34 mouse cellular contexts compared by ENCODE assay signal in the genomic region with DNA sequence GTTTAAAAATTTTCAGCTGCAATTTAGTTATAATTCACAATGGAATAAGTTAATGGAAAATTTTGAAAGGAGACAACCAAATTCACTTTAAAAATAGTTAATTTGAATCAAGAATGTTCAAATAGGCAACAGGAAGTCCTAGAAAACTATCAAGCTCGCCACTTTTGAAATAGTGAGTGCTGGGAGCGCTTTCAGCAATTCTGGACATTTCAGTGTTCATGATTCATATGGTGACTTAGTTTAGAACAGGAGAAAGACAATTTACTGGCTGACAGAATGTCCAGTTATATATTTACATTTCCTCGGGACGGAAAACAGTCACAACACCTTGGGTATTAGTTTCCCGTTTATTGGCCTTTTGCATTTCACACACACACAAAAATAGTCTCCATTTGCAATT.
"Had no signal": no experiment of that assay in that cellular context is flagged by ENCODE, and none has a peak within 500 bp of the region (broad histone marks: within the 10 kb centered on the region; RNA-seq: fewer than 3 reads in every experiment).

No protein-coding gene starts in this region.

- H3K36me3 ChIP-seq: heart, embryonic 10.5 days; heart, embryonic 12.5 days; heart, embryonic 13.5 days; heart, embryonic 15.5 days; hindbrain, embryonic 10.5 days; hindbrain, embryonic 12.5 days; hindbrain, embryonic 13.5 days; hindbrain, embryonic 15.5 days; intestine, embryonic 15.5 days; kidney, embryonic 15.5 days had no signal

- H3K9me3 ChIP-seq: heart, embryonic 10.5 days; heart, embryonic 12.5 days; heart, embryonic 13.5 days; heart, embryonic 15.5 days; hindbrain, embryonic 10.5 days; hindbrain, embryonic 12.5 days; hindbrain, embryonic 13.5 days; hindbrain, embryonic 15.5 days; intestine, embryonic 15.5 days; kidney, embryonic 15.5 days had no signal

- H3K4me3 ChIP-seq: heart, embryonic 10.5 days; heart, embryonic 12.5 days; heart, embryonic 13.5 days; heart, embryonic 15.5 days; hindbrain, embryonic 10.5 days; hindbrain, embryonic 12.5 days; hindbrain, embryonic 13.5 days; hindbrain, embryonic 15.5 days; intestine, embryonic 15.5 days; kidney, embryonic 15.5 days; layer of hippocampus, adult 2 months had no signal

- H3K4me1 ChIP-seq: heart, embryonic 10.5 days; heart, embryonic 12.5 days; heart, embryonic 13.5 days; heart, embryonic 15.5 days; hindbrain, embryonic 10.5 days; hindbrain, embryonic 12.5 days; hindbrain, embryonic 13.5 days; hindbrain, embryonic 15.5 days; intestine, embryonic 15.5 days; kidney, embryonic 15.5 days had no signal

- H3K27ac ChIP-seq: heart, embryonic 10.5 days; heart, embryonic 13.5 days; heart, embryonic 15.5 days; hindbrain, embryonic 10.5 days; hindbrain, embryonic 12.5 days; hindbrain, embryonic 13.5 days; hindbrain, embryonic 14.5 days; hindbrain, embryonic 15.5 days; hindbrain, postnatal 0 days; intestine, embryonic 15.5 days; kidney, embryonic 15.5 days; kidney, postnatal 0 days; layer of hippocampus, adult 2 months had no signal

- DNase-seq: heart, postnatal 10 days; heart, postnatal 14 days; heart, postnatal 36 days; heart, postnatal 4 days; kidney, adult 11 months; kidney, adult 18-20 months; kidney, adult 2 months; kidney, adult 8-10 months; kidney, adult 9 months; kidney, postnatal 10 days; kidney, postnatal 14 days; kidney, postnatal 25 days; kidney, postnatal 36 days; kidney, postnatal 4 days; layer of hippocampus, adult 9-11 months; layer of hippocampus, postnatal 36 days had no signal

- H3K9ac ChIP-seq: heart, embryonic 12.5 days; heart, embryonic 13.5 days; heart, embryonic 15.5 days; hindbrain, embryonic 12.5 days; hindbrain, embryonic 13.5 days; hindbrain, embryonic 14.5 days; hindbrain, embryonic 15.5 days; intestine, embryonic 15.5 days; kidney, embryonic 15.5 days had no signal

- H3K4me2 ChIP-seq: heart, embryonic 11.5 days; heart, embryonic 12.5 days; heart, embryonic 13.5 days; heart, embryonic 15.5 days; hindbrain, embryonic 12.5 days; hindbrain, embryonic 13.5 days; hindbrain, embryonic 14.5 days; hindbrain, embryonic 15.5 days; intestine, embryonic 15.5 days; kidney, embryonic 15.5 days had no signal

- H3K27me3 ChIP-seq: heart, embryonic 12.5 days; heart, embryonic 13.5 days; heart, embryonic 15.5 days; hindbrain, embryonic 12.5 days; hindbrain, embryonic 13.5 days; hindbrain, embryonic 15.5 days; intestine, embryonic 15.5 days; kidney, embryonic 15.5 days had no signal

- ATAC-seq: hindbrain, embryonic 16.5 days; hindbrain, postnatal 0 days; inflammation-experienced regulatory T-cells, adult 6 months; intestine, embryonic 15.5 days; intestine, embryonic 16.5 days had no signal
